Mouse (Mus musculus) kidney, postnatal 0 days (tissue): ENCODE measurements around the gene Adk. TPM values are rescaled to one million over a fixed set of nuclear protein-coding genes. Genes with fewer than 3 reads are reported as not detected.

ENCODE experiments used
- ATAC-seq: fragments of 200-750 bp; cut with Nextera tagmentation; replicated peaks from 2 replicates; pipeline ENCODE4 v1.8.0; 2017; ENCODE audit warnings: low read depth, moderate number of reproducible peaks, moderate TSS enrichment, moderate library complexity; ENCODE audit not compliant: low FRiP score
- DNase-seq: peaks from one replicate; pipeline ENCODE4 v3.0.0-alpha.2; 2016; ENCODE audit warnings: low spot score
- H3K27ac ChIP-seq: fragments of 300-500 bp; sonication (generic); 2 replicates; pipeline ENCODE4 v1.5.1; 2014; ENCODE audit warnings: mild to moderate bottlenecking
- H3K27me3 ChIP-seq: fragments of 300-500 bp; sonication (generic); 2 replicates; pipeline ENCODE4 v1.6.1; 2014; ENCODE audit warnings: low read length, mixed read lengths; ENCODE audit not compliant: insufficient read depth
- H3K36me3 ChIP-seq: fragments of 300-500 bp; sonication (generic); 2 replicates; pipeline ENCODE4 v1.6.1; 2014; ENCODE audit warnings: low read length, mixed read lengths; ENCODE audit not compliant: insufficient read depth
- H3K4me1 ChIP-seq: fragments of 300-500 bp; sonication (generic); replicated peaks from 2 replicates; pipeline ENCODE4 v1.6.1; 2014; ENCODE audit warnings: antibody characterized with exemption, low read length, mixed read lengths; ENCODE audit not compliant: insufficient read depth
- H3K4me2 ChIP-seq: fragments of 300-500 bp; sonication (generic); 2 replicates; pipeline ENCODE4 v1.6.1; 2014; ENCODE audit warnings: mild to moderate bottlenecking, low read length, moderate library complexity, mixed read lengths
- H3K4me3 ChIP-seq: fragments of 300-500 bp; sonication (generic); replicated peaks from 2 replicates; pipeline ENCODE4 v1.5.1; 2014; ENCODE audit warnings: low read depth, low read length
- H3K9ac ChIP-seq: fragments of 300-500 bp; sonication (generic); 2 replicates; pipeline ENCODE4 v1.6.1; 2014; ENCODE audit warnings: low read depth, low read length
- H3K9me3 ChIP-seq: fragments of 300-500 bp; sonication (generic); replicated peaks from 2 replicates; pipeline ENCODE4 v1.6.1; 2016; ENCODE audit warnings: low read length, inconsistent platforms, mixed read lengths
- CTCF ChIP-seq: IDR thresholded peaks from 2 replicates; pipeline ENCODE4 v1.5.1; 2016; ENCODE audit warnings: antibody characterized with exemption, low read depth, mild to moderate bottlenecking, moderate library complexity
- WGBS: fragments of 180-500 bp; shearing (Covaris S2); extraction: QIAGEN DNeasy Blood & Tissue Kit; methylation state at CpG from one replicate; pipeline ENCODE4 v1.1.7; 2014; 5-methylcytosine and 5-hydroxymethylcytosine counted together
- polyA plus RNA-seq: library from polyadenylated mRNA; unstranded; fragments of >200 nt; fragmentation: Nextera tagmentation; extraction: Ambion mirVana; gene quantifications from 2 replicates; pipeline ENCODE4 v1.2.1, GENCODE M21; 2015

Gene Adk
- 193 and 196 TPM in 2 replicates for polyA plus RNA-seq

DNA sequence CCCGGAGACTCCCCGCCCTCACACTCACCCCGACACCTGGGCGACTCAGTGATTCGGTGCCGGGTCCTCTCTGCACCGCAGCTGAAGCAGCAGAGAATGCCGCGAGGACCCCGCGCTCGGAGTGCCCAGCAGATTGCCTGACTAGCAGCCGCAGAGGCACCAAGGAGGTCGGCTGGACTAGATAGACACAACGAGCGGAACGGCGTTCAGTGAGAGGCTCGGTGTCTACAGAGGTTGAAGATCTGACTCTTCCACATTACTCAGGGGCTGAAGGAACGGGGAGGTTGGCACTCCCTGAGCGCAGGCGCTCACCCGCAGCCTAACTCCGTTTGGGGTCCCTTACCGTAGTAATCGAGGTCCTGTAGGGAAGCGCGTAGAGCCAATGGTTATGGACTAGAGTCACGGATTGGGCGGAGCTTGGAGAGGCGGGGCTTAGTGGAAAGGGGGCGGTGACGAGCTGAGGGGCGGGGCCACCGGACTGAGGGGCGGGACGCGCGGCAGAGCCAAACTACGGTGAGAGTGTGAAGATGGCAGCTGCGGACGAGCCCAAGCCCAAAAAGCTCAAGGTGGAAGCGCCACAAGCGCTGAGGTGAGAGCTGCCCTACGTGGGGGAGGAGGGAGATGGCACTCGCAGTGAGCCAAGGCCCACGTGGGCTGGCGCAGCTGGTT lies at the start of gene Adk, which contains the start of gene Ap3m1:
Gene Adk, plus strand, starts transcription at position 463 of the 669 bp plus-strand sequence.
Gene Ap3m1, minus strand, starts transcription at position 397 of the 669 bp plus-strand sequence.
- H3K27me3 ChIP-seq = no peaks in the 10 kb centered on the region
- 2% methylated on average over 47 of the region's 48 CpGs for WGBS
- H3K27ac ChIP-seq = peak within 1 kb of the TSS; percentile 96
- no peaks in the 10 kb centered on the region for H3K36me3 ChIP-seq
- 0 out of 2 replicates have a peak, but pooled peaks cover 6% of the 10 kb centered on the region for H3K4me1 ChIP-seq
- TF ChIP-seq CTCF = no peak; the same call in 1 of the 2 replicates
- DNase-seq (peak; percentile 98), ATAC-seq (peak; percentile 97)
- no peaks in the 10 kb centered on the region for H3K9me3 ChIP-seq
- peak within 1 kb of the TSS; percentile 97 for H3K4me2 ChIP-seq
- H3K4me3 ChIP-seq = peak within 1 kb of the TSS; percentile 76
- H3K9ac ChIP-seq = peak within 1 kb of the TSS; percentile 84

DNA sequence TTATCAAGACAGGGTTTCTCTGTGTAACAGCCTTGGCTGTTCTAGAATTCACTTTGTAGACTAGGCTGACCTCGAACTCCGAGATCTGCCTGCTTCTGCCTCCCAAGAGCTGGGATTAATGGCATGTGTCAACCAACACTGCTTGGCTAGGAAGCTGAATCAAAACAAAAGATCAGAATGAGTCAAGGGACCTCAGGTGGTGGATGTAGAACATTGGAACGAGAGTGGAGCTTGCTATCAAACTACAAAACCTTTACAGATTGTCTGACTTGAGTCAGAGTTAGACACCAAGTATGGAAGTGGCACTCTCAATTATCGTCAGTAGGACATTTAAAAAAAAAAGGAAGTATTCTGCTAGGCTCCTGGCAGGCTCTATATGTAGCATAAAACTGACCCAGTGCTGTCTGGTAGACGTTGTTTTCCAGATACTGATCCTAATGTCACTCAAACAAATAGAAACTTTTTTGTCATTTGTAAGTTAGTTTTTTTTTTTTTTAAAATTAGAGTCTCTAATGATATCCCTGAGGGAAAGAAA lies 38.5 kb upstream of the Adk start:
- Histone ChIP-seq H3K36me3 (peaks cover 39% of the 10 kb centered on the region), H3K27me3 (no peaks in the 10 kb centered on the region), H3K4me2 (no peak overlapping the region), H3K4me3 (no peak overlapping the region), H3K27ac (no peak overlapping the region), H3K4me1 (no peaks in the 10 kb centered on the region), H3K9ac (no peak overlapping the region), H3K9me3 (no peaks in the 10 kb centered on the region)
- DNase-seq (no peak), ATAC-seq (no peak)
- no peak for TF ChIP-seq CTCF
- 75% methylated on average over 5 of the region's 5 CpGs for WGBS

DNA sequence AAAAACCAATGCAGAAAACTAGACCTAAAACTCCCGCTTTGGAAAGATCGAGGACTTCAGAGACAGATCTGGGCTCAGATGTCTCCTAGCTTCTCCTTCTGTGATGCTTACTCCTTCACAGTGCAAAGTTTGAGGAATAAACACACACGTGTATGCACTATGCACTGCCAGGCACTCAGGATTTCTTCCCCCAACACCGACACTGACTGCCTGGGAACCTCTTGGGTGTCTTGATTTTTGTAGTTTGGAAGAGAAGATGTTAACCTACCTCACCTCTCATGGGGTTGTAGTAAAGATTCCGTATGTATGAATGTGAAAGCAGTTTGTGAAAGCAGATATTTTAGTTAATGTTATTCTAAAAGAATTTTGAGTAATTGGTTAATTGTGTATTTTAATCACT lies 34.5 kb upstream of the Adk start:
- TF ChIP-seq CTCF = no peak
- no peak overlapping the region for H3K9ac ChIP-seq
- DNase-seq (no peak), ATAC-seq (no peak)
- H3K4me2 ChIP-seq = no peak overlapping the region
- 93% methylated on average over 5 of the region's 5 CpGs for WGBS
- H3K36me3 ChIP-seq = peaks cover 57% of the 10 kb centered on the region
- H3K4me3 ChIP-seq = no peak overlapping the region
- no peaks in the 10 kb centered on the region for H3K9me3 ChIP-seq
- no peaks in the 10 kb centered on the region for H3K4me1 ChIP-seq
- H3K27ac ChIP-seq = no peak overlapping the region
- H3K27me3 ChIP-seq = no peaks in the 10 kb centered on the region

DNA sequence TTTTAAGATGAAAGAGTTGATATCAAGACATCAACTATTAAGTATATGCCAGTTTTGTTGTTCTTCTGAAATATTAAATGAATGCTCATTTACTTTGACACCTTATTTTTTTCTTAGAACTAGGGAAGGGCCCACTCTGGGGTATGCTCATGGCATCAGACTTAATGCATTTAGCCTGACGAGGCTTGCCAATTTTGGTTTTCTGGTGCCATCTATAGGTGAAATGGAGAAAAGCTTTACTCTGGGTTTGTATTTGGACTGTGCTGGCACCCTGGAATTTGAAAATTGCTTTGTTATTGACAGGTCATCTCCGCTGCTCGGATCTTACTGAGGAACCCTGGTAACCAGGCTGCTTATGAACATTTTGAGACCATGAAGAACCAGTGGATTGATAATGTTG lies 33.4 kb upstream of the Adk start:
- Histone ChIP-seq H3K36me3 (peaks cover 63% of the 10 kb centered on the region), H3K9me3 (no peaks in the 10 kb centered on the region), H3K4me1 (no peaks in the 10 kb centered on the region), H3K27ac (no peak overlapping the region), H3K4me3 (no peak overlapping the region), H3K9ac (no peak overlapping the region), H3K4me2 (no peak overlapping the region), H3K27me3 (no peaks in the 10 kb centered on the region)
- WGBS = 53% methylated on average over 3 of the region's 3 CpGs
- peak; percentile 59 for DNase-seq
- peak; percentile 68 for TF ChIP-seq CTCF
- ATAC-seq = no peak

DNA sequence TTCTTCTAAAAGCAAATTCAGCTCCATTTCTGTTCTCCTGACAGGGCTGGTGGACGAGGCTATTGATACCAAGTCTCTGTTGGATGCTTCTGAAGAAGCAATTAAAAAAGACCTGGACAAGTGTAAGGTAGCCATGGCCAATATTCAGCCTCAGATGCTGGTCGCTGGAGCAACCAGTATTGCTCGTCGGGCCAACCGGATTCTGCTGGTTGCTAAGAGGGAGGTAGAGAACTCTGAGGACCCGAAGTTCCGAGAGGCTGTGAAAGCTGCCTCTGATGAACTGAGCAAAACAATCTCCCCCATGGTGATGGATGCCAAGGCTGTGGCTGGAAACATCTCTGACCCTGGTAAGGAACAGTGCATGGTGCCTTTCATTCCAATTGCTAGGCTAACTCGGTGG lies 31.9 kb upstream of the Adk start:
- peaks cover 69% of the 10 kb centered on the region for H3K36me3 ChIP-seq
- WGBS = 90% methylated on average over 8 of the region's 8 CpGs

DNA sequence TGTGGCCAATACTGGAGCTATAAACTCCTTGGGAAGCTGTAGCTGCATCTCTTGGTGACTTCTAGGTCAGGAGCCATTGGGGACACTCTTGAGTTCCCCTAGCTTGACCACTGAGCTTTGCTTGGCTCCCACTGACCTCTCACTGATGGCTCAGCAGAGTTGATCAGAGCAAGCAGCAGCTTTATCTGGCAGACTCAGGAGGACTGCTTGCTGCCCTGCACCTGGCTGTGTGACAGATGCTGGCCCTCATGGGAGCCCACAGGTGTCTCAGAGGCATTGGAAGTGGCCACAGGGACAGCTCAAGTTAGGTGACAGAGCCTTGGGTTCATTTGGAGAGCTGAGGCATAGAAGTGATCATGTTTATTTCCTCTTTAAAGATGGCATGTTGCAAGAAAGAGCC lies 24.8 kb upstream of the Adk start:
- peaks cover 10% of the 10 kb centered on the region; the same call in 1 of the 2 replicates for H3K4me1 ChIP-seq
- TF ChIP-seq CTCF = no peak
- peaks cover 61% of the 10 kb centered on the region for H3K36me3 ChIP-seq
- no peak for ATAC-seq
- H3K27me3 ChIP-seq = no peaks in the 10 kb centered on the region
- no peak overlapping the region for H3K4me2 ChIP-seq
- H3K9me3 ChIP-seq = no peaks in the 10 kb centered on the region
- DNase-seq = no peak
- no peak overlapping the region for H3K4me3 ChIP-seq
- no peak overlapping the region for H3K9ac ChIP-seq
- H3K27ac ChIP-seq = no peak overlapping the region

More for the DNA sequence above, 31.9 kb upstream of the Adk start:
- Histone ChIP-seq H3K4me3 (no peak overlapping the region), H3K9me3 (no peaks in the 10 kb centered on the region), H3K27me3 (no peaks in the 10 kb centered on the region), H3K9ac (no peak overlapping the region), H3K27ac (no peak overlapping the region), H3K4me1 (no peaks in the 10 kb centered on the region), H3K4me2 (no peak overlapping the region)
- no peak for DNase-seq
- TF ChIP-seq CTCF = no peak
- no peak for ATAC-seq
